Mouse (Mus musculus) C2C12 (cell line): ENCODE measurements around the gene Gm38431. TPM values are rescaled to one million over a fixed set of nuclear protein-coding genes. Genes with fewer than 3 reads are reported as not detected.

Source experiments
- H3K27me3 ChIP-seq: one replicate; pipeline ENCODE4 v1.6.1; 2011; ENCODE audit not compliant: control insufficient read depth, insufficient read depth, insufficient read length
- H3K36me3 ChIP-seq: one replicate; pipeline ENCODE4 v1.6.1; 2011; ENCODE audit not compliant: control insufficient read depth, insufficient read depth
- H3K4me3 ChIP-seq: one replicate; pipeline ENCODE4 v1.5.1; 2011; ENCODE audit warnings: mild to moderate bottlenecking, control low read depth; ENCODE audit not compliant: poor library complexity, insufficient read depth, severe bottlenecking
- H3K79me2 ChIP-seq: one replicate; pipeline ENCODE4 v1.6.1; 2011; ENCODE audit not compliant: control insufficient read depth, insufficient read depth
- H3K79me3 ChIP-seq: one replicate; pipeline ENCODE4 v1.6.1; 2011; ENCODE audit warnings: low read depth, control low read depth
- H3ac ChIP-seq: one replicate; pipeline ENCODE3; 2011; ENCODE audit warnings: low read depth; ENCODE audit not compliant: control insufficient read depth, insufficient read length
- CEBPB ChIP-seq: IDR thresholded peaks from one replicate; pipeline ENCODE4 v1.6.1; 2011; ENCODE audit warnings: low read depth, mild to moderate bottlenecking, control low read depth, moderate library complexity
- CTCF ChIP-seq: IDR thresholded peaks from one replicate; pipeline ENCODE4 v1.5.1; 2011; ENCODE audit not compliant: control insufficient read depth, insufficient read depth, insufficient read length
- FOSL1 ChIP-seq: IDR thresholded peaks from one replicate; pipeline ENCODE4 v1.8.0; 2011; ENCODE audit warnings: mild to moderate bottlenecking, low read length; ENCODE audit not compliant: poor library complexity, insufficient read depth, severe bottlenecking
- MAX ChIP-seq: IDR thresholded peaks from one replicate; pipeline ENCODE4 v1.6.1; 2011; ENCODE audit warnings: mild to moderate bottlenecking, control low read depth
- MYOD1 ChIP-seq: IDR thresholded peaks from one replicate; pipeline ENCODE4 v1.6.1; 2011; ENCODE audit warnings: low read depth; ENCODE audit not compliant: control insufficient read depth, insufficient read length
- MYOG ChIP-seq: IDR thresholded peaks from one replicate; pipeline ENCODE4 v1.6.1; 2011; ENCODE audit not compliant: control insufficient read depth, insufficient read length; ENCODE audit errors: extremely low read depth
- USF1 ChIP-seq: IDR thresholded peaks from one replicate; pipeline ENCODE4 v1.6.1; 2011; ENCODE audit warnings: low read depth, mild to moderate bottlenecking, control low read depth, moderate library complexity
- polyA plus RNA-seq: library from polyadenylated mRNA; unstranded; fragments of >200 nt; fragmentation: generic; extraction: Trizol; gene quantifications from one replicate; pipeline ENCODE4 v1.2.1, GENCODE M21; 2012; ENCODE audit warnings: missing spikeins

The Gm38431 gene
- polyA plus RNA-seq, 1 experiment, result 1.3 TPM

DNA sequence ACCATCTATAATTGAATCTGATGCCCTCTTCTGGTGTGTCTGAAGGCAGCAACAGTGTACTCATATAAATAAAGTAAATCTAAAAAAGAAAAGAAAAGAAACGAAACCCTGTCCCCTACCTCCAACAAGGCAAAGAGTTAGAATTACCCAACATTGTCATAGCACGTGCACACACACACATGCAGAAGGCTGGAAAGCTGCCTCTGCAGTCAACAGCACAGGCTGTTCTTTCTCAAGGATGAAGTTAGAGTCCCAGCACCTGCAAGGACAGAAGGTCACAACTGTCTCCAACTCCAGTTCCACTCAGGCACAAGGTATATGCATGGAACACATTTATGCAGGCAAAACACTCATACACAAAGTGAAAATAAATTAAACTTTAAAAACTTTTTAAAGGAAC, 10.3 kb upstream of the Gm38431 start:
- Histone ChIP-seq H3K36me3 (no peaks in the 10 kb centered on the region), H3ac (no peak overlapping the region), H3K4me3 (no peak overlapping the region), H3K79me3 (no peaks in the 10 kb centered on the region), H3K79me2 (no peaks in the 10 kb centered on the region), H3K27me3 (no peaks in the 10 kb centered on the region)
- no peak for TF ChIP-seq USF1
- TF ChIP-seq MAX, result no peak

DNA sequence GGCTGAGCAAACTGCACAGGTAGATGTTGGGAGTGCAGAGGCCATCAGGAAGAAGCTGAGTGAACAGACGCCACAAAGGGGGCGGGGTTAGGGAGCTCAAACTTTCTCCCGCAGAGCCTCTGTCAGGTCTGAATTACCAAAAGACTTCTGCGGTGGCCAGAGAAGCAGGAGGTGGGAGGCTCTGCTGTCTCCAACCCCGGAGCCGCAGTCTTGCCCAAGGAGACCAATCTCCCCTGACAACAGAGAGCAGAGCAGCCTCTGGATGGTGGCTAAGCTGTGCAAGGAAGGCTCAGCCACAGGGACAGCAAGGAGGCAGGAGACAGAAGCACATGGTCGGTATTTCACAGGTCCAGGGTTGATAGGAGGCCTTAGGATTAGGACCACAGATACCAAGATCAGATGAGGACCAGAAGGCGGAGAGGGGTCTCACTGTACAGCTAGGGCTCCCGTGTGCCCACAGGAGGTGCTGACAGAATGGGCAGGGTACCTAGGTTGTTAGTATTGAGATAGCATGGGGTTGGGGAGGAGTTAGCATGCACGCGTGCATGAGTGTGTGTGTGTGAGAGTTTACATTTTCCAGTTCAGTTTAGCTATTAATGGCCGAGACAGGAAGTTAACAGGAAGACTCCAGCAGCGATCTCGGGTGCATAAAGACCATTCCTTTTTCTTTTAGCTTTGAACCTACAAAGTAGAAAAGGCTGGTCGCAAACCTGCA, 8.8 kb upstream of the Gm38431 start:
- H3K27me3 ChIP-seq, result no peaks in the 10 kb centered on the region
- H3K36me3 ChIP-seq, result no peaks in the 10 kb centered on the region
- H3ac ChIP-seq, result no peak overlapping the region
- no peak for TF ChIP-seq MYOD1
- TF ChIP-seq CTCF, result no peak
- no peak for TF ChIP-seq FOSL1
- TF ChIP-seq MAX, result no peak
- no peaks in the 10 kb centered on the region for H3K79me2 ChIP-seq
- no peak overlapping the region for H3K4me3 ChIP-seq
- H3K79me3 ChIP-seq, result no peaks in the 10 kb centered on the region

DNA sequence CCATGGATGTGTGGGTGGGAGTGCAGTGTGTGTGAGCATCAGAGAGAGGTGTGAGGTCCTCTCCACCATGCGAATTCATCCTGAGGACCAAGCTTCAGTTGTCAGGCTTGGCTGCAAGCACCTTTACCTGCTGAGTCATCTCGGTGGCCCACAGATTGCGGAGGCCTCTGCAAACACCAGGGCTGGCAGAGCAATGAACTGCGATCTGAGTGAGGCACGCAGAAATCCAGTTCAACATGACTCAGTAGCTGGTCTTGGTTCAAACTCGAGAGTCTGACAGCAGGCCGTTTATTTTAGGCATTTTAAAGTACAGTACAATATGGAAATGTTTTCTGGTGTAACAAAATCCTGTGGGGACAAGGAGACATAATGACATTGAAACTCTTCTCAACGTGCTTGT, 6.0 kb upstream of the Gm38431 start:
- Histone ChIP-seq H3K36me3 (no peaks in the 10 kb centered on the region), H3K27me3 (no peaks in the 10 kb centered on the region), H3K79me2 (no peaks in the 10 kb centered on the region), H3ac (no peak overlapping the region), H3K79me3 (no peaks in the 10 kb centered on the region), H3K4me3 (no peak overlapping the region)
- TF ChIP-seq CTCF (no peak), USF1 (no peak), MYOD1 (no peak), MAX (no peak), CEBPB (no peak), MYOG (no peak), FOSL1 (no peak)

DNA sequence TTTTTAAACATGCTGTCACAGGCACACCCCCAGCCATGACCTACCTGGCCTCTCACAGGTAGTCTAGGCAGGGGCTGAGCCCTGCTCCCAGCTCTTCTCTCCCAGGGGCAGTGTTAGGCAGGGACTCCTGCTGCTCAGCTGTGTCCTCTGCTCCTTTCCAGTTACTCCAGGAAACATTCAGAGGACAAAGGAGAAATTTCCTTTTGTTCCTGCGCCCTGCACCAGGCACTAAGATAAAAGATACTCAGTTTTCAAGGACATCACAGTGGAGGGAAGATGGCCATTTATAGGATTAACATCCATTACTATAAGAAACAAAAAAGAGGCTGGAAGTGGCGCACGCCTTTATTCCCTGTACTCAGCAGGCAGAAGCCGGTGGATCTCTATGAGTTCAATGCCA, 4.2 kb upstream of the Gm38431 start:
- Histone ChIP-seq H3ac (no peak overlapping the region), H3K79me3 (peaks cover 8% of the 10 kb centered on the region), H3K79me2 (peaks cover 7% of the 10 kb centered on the region), H3K4me3 (no peak overlapping the region), H3K36me3 (no peaks in the 10 kb centered on the region), H3K27me3 (no peaks in the 10 kb centered on the region)
- no peak for TF ChIP-seq MYOG
- TF ChIP-seq MYOD1, result no peak
- TF ChIP-seq FOSL1, result no peak

DNA sequence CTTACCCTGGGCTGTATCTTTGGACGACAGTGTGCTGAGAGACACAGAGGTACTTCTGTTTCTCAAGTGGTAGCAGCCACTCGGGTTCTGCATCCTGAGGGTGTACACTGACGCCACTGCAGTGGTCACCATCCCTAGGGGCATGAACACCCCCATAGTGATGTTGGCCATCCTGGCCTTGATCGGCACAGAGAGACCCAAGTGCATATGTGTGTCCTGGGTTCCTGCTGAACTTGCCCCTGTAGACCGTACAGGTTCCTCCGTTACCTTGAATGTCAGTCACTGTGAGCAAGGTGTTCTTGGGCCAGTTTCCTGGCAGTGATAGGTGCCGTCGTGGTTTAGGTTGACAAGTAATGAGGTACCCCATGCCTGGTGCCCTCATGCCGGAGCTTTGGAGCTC, 1.6 kb upstream of the Gm38431 start:
- H3K79me2 ChIP-seq, result peaks cover 32% of the 10 kb centered on the region
- TF ChIP-seq USF1, result no peak
- TF ChIP-seq MYOG, result no peak
- TF ChIP-seq CTCF, result no peak
- no peak for TF ChIP-seq FOSL1
- peaks cover 33% of the 10 kb centered on the region for H3K79me3 ChIP-seq
- H3ac ChIP-seq, result no peak overlapping the region
- no peak overlapping the region for H3K4me3 ChIP-seq
- peaks cover 15% of the 10 kb centered on the region for H3K36me3 ChIP-seq
- no peaks in the 10 kb centered on the region for H3K27me3 ChIP-seq

DNA sequence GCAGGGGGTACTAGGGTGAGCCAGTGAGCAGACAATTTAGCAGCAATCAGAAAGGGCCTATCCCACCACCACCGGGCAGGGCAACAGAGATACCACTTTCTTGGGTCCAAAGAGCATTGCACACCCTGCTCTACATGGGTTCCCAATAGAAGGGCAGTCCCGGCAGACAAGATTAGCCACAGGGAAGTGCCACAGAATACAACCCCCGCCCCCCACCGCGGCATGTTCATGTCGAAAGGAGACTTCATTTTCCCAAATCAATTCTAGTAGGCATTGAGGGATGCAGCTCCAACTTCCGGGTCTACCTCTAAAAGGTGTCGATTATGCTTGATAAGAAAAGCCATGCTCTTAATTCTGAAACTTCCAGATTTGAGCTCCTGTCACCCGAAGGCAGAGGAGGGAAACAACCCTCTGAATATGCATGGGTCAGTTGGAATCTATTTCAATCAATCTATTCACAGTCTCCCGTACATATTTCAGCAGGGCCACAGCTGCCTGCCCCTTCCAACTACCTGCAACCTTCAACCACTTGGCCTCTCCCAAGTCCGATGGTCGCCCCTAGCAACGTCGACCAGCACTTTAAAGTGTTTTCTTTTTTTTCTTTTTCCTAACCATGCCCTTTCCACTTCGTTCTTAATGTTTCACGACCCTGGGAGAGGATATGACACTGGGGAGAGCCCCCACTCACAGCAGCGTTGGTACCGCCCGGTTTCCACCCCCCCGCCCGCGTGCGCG, 658 bp downstream of the Gm38431 start:
- Histone ChIP-seq H3K79me3 (peaks cover 45% of the 10 kb centered on the region), H3K36me3 (peaks cover 30% of the 10 kb centered on the region), H3K79me2 (peaks cover 55% of the 10 kb centered on the region), H3ac (peak overlapping the region; percentile 69), H3K4me3 (peak overlapping the region; percentile 72), H3K27me3 (no peaks in the 10 kb centered on the region)
- no peak for TF ChIP-seq USF1
- no peak for TF ChIP-seq MAX
- TF ChIP-seq MYOG, result no peak
- TF ChIP-seq FOSL1, result no peak
- TF ChIP-seq MYOD1, result no peak
- TF ChIP-seq CEBPB, result no peak
- TF ChIP-seq CTCF, result no peak
